Mouse (Mus musculus) stomach, postnatal 0 days (tissue): ENCODE results near the gene Col25a1.

Experiments used
- CTCF ChIP-seq: IDR thresholded peaks from 2 replicates; pipeline ENCODE4 v1.5.1; 2016; ENCODE audit warnings: antibody characterized with exemption, low read depth, mild to moderate bottlenecking, moderate library complexity
- EP300 ChIP-seq: optimal IDR thresholded peaks from 2 replicates; pipeline ENCODE3; 2016; ENCODE audit warnings: antibody characterized with exemption

GRCm38 (mm10) chr3:130482513-130482912 lies 351.2 kb downstream of the Col25a1 start:
- TF ChIP-seq EP300 (no peak), CTCF (no peak)
